ENCODE assay signal across 8 mouse cellular contexts in genomic region chr4:9125236-9125963, GRCm38 (mm10).
DNase-seq lines count a peak whose midpoint lies in the region; ATAC-seq and TF ChIP-seq lines count a peak whose summit lies in the region.

No protein-coding gene starts in this region.

- TF ChIP-seq POLR2A in spleen, adult 2 months (IDR thresholded peaks at IDR 0.05; ENCODE audit: low read depth, low read length) = no peak

- 58% methylated on average over 11 of the region's 11 CpGs for WGBS in spleen, adult 2 months
- 40% methylated on average over 11 of the region's 11 CpGs for WGBS in forebrain, postnatal 0 days

- peak; percentile 41 for DNase-seq in CD4-positive, CD25-positive, alpha-beta regulatory T cell, adult 2 months (ENCODE audit: low read depth, low spot score)
- no peak for DNase-seq in spleen, adult 2 months (ENCODE audit: low read depth in 1 of 2, low spot score in 2 of 2)
- no peak for DNase-seq in spleen, postnatal 4 days (ENCODE audit: low spot score in 2 of 2)
- peak; percentile 44 for DNase-seq in forebrain, postnatal 0 days
- no peak for DNase-seq in c-Kit-positive CD71-positive TER-119-positive erythroid progenitor cells, embryonic 14.5 days (ENCODE audit: low spot score)
- no peak for DNase-seq in adrenal gland, postnatal 10 days

- H3K4me1 ChIP-seq in spleen, adult 2 months (ENCODE audit: control insufficient read depth, insufficient read depth, insufficient read length) = no peaks in the 10 kb centered on the region
- H3K4me1 ChIP-seq in forebrain, postnatal 0 days (ENCODE audit: insufficient read depth) = no peaks in the 10 kb centered on the region

- ATAC-seq in CD4-positive, CD25-positive, alpha-beta regulatory T cell, adult 4 months = no peak
- ATAC-seq in forebrain, postnatal 0 days = 0 out of 2 replicates have a peak, but pooled peaks have one; percentile 34
- ATAC-seq in megakaryocyte, adult 5-6 weeks (ENCODE audit: poor library complexity, severe bottlenecking) = peak; percentile 53; the same call in 1 of the 2 replicates

- no peaks in the 10 kb centered on the region for H3K9me3 ChIP-seq in forebrain, postnatal 0 days (ENCODE audit: low read length)

- no peak overlapping the region for H3K27ac ChIP-seq in spleen, adult 2 months (ENCODE audit: insufficient read depth, low read length)
- H3K27ac ChIP-seq in forebrain, postnatal 0 days (ENCODE audit: low read depth, low read length) = no peak overlapping the region

- TF ChIP-seq CTCF in spleen, adult 2 months (IDR thresholded peaks at IDR 0.05; ENCODE audit: extremely low read depth, insufficient read depth, insufficient read length, insufficient replicate concordance) = 0 out of 2 replicates have a peak, but pooled peaks have one; percentile 9
- peak; percentile 75 for TF ChIP-seq CTCF in forebrain, postnatal 0 days (IDR thresholded peaks at IDR 0.05; ENCODE audit: low read depth)

- H3K4me3 ChIP-seq in spleen, adult 2 months (ENCODE audit: extremely low read depth, insufficient read depth, insufficient read length) = no peak overlapping the region
- no peak overlapping the region for H3K4me3 ChIP-seq in forebrain, postnatal 0 days (ENCODE audit: low read depth, low read length)

- H3K27me3 ChIP-seq in spleen, adult 2 months (ENCODE audit: control insufficient read depth, insufficient read depth, low read length) = no peaks in the 10 kb centered on the region
- no peaks in the 10 kb centered on the region for H3K27me3 ChIP-seq in forebrain, postnatal 0 days (ENCODE audit: insufficient read depth, low read length)

- H3K36me3 ChIP-seq in spleen, adult 2 months (ENCODE audit: control insufficient read depth, insufficient read depth, low read length) = no peaks in the 10 kb centered on the region
- H3K36me3 ChIP-seq in forebrain, postnatal 0 days (ENCODE audit: insufficient read depth) = no peaks in the 10 kb centered on the region

- H3K4me2 ChIP-seq in forebrain, postnatal 0 days (ENCODE audit: low read depth) = no peak overlapping the region

- no peak overlapping the region for H3K9ac ChIP-seq in forebrain, postnatal 0 days

Comparison
In these comparisons a context has a peak if more than half of its experiments do, and no peak if none do; other contexts are left out.
1. DNase-seq: peak in CD4-positive, CD25-positive, alpha-beta regulatory T cell, adult 2 months (single experiment) and forebrain, postnatal 0 days (single experiment); none in spleen, adult 2 months (0 of 2), spleen, postnatal 4 days (0 of 2), c-Kit-positive CD71-positive TER-119-positive erythroid progenitor cells, embryonic 14.5 days (single experiment) and adrenal gland, postnatal 10 days (single experiment).